In the genomic region with DNA sequence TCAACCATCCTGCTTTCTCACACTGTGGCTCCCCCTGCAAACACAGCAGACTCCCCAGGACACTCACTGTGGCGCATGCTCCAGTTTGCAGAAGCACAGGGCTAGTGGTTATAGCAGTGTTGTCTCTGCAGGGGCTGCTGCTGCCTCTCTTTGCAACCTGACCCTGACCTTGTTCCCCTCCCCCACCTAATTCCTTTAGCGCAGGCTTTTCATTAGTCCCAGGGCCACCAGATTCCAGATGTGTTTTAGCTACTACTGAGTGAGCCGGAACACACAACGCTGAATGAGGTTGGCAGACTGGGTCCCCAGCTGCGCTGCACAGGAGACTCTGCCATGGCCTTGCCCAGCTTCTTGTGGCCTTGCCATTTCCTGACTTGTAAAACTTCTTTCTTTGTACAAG, we compare ENCODE assay signal across 24 mouse cellular contexts. TPM values are rescaled to one million over a fixed set of nuclear protein-coding genes. Genes with fewer than 3 reads are reported as not detected.
DNase-seq lines count a peak whose midpoint lies in the region; ATAC-seq lines count a peak whose summit lies in the region.
"Had no signal": no experiment of that assay in that cellular context is flagged by ENCODE, and none has a peak within 500 bp of the region (broad histone marks: within the 10 kb centered on the region; RNA-seq: fewer than 3 reads in every experiment).

No protein-coding gene starts in this region.

- peak; percentile 83; the same call in 1 of the 2 replicates for ATAC-seq in embryonic facial prominence, embryonic 11.5 days (replicated peaks; ENCODE audit: insufficient number of reproducible peaks, low FRiP score, low TSS enrichment, low read depth)
- ATAC-seq in inflammation-experienced regulatory T-cells, adult 6 months: no peak
- ATAC-seq: forebrain, embryonic 16.5 days; lung, postnatal 0 days had no signal

- no peak overlapping the region for H3K9ac ChIP-seq in embryonic facial prominence, embryonic 11.5 days (replicated peaks; ENCODE audit: low read length)
- H3K9ac ChIP-seq: heart, embryonic 15.5 days; liver, embryonic 14.5 days had no signal

- intact Hi-C loops in gastrocnemius, postnatal 14 days (cut with DNase I; ENCODE audit: low total_unique reads): loop anchor here (5.0 kb wide), 1 partner anchor 254 kb away; no protein-coding TSS in a partner anchor

- H3K36me3 ChIP-seq in embryonic facial prominence, embryonic 11.5 days (replicated peaks; ENCODE audit: control insufficient read depth, insufficient read depth, low read depth, low read length): no peaks in the 10 kb centered on the region
- H3K36me3 ChIP-seq: G1E; heart, embryonic 15.5 days had no signal

- H3K4me2 ChIP-seq in embryonic facial prominence, embryonic 11.5 days (ENCODE audit: low read depth, low read length): no peak overlapping the region
- H3K4me2 ChIP-seq: heart, embryonic 15.5 days had no signal

- H3K4me3 ChIP-seq in embryonic facial prominence, embryonic 11.5 days (ENCODE audit: low read depth, low read length): no peak overlapping the region
- H3K4me3 ChIP-seq: heart, adult 2 months; heart, embryonic 15.5 days had no signal

- H3K9me3 ChIP-seq in embryonic facial prominence, embryonic 11.5 days (replicated peaks; ENCODE audit: control insufficient read depth, low read length): no peaks in the 10 kb centered on the region
- H3K9me3 ChIP-seq: heart, embryonic 15.5 days had no signal

- peak; percentile 28 for DNase-seq in retina, embryonic 14.5 days (ENCODE audit: low spot score)
- no peak for DNase-seq in retina, postnatal 1 day
- peak; percentile 87 for DNase-seq in embryo, embryonic 10.5 days (ENCODE audit: low spot score)
- peak; percentile 90 for DNase-seq in embryonic facial prominence, embryonic 11.5 days (ENCODE audit: low spot score)
- DNase-seq in mesoderm, embryonic 11.5 days (ENCODE audit: low read depth, low spot score): peak; percentile 70
- no peak for DNase-seq in gastrocnemius, postnatal 14 days
- DNase-seq: adrenal gland, postnatal 10 days; cerebellum, adult 18-20 months; cerebellum, postnatal 36 days; gastrocnemius, postnatal 10 days; heart, adult 2 months; kidney, adult 11 months; left cerebral cortex, postnatal 4 days; right cerebral cortex, postnatal 4 days had no signal

- no peak overlapping the region; the same call in 1 of the 2 replicates for H3K27ac ChIP-seq in embryonic facial prominence, embryonic 11.5 days (replicated peaks; ENCODE audit: low read depth, low read length)
- H3K27ac ChIP-seq: heart, adult 2 months; heart, embryonic 15.5 days; kidney, postnatal 0 days; liver, embryonic 14.5 days had no signal

- 9% methylated on average over 5 of the region's 5 CpGs for WGBS in embryonic facial prominence, embryonic 11.5 days

- H3K4me1 ChIP-seq in embryonic facial prominence, embryonic 11.5 days (ENCODE audit: control insufficient read depth, insufficient read depth, low read length): no peaks in the 10 kb centered on the region; the same call in 1 of the 2 replicates
- H3K4me1 ChIP-seq: heart, embryonic 15.5 days had no signal

- H3K27me3 ChIP-seq in embryonic facial prominence, embryonic 11.5 days (ENCODE audit: control insufficient read depth, insufficient read depth, low read length): no peaks in the 10 kb centered on the region
- H3K27me3 ChIP-seq: heart, embryonic 15.5 days had no signal

RNA-seq across cellular contexts. Expression of a gene that starts 46.5 kb away (rescaled TPM):
- polyA plus RNA-seq in embryonic facial prominence, embryonic 11.5 days (2014; fragmentation: Nextera tagmentation; extraction: Ambion mirVana): 0.21 TPM in 1 of 2 replicates, not detected in the other
- not detected for polyA plus RNA-seq in inflammation-experienced regulatory T-cells, adult 6 months (2017; shearing (Covaris generic))
- under 1 TPM in 1 of 2 experiments, not detected in 1; 0.16 TPM for total RNA-seq in gastrocnemius, postnatal 14 days (2021)
- total RNA-seq: heart, adult 2 months; hematopoietic stem cell, adult 5-6 weeks; megakaryocyte progenitor cell, adult 5-6 weeks had no signal
- polyA plus RNA-seq: G1E; heart, adult 2 months; lung, postnatal 0 days; neural tube, embryonic 14.5 days had no signal

RNA-seq across cellular contexts. Expression of a gene that starts 56.6 kb away (rescaled TPM):
- polyA plus RNA-seq in embryonic facial prominence, embryonic 11.5 days (2014; fragmentation: Nextera tagmentation; extraction: Ambion mirVana): 11.7 and 13.9 TPM in 2 replicates
- 100 to 1,000 TPM in 1 of 3 experiments, 10 to 100 TPM in 2; 67.1 to 113 (median 95.6) TPM for polyA plus RNA-seq in inflammation-experienced regulatory T-cells, adult 6 months (2017; shearing (Covaris generic))
- total RNA-seq in gastrocnemius, postnatal 14 days (2021): 1 to 10 TPM; 4.9 to 6.6 TPM
- polyA plus RNA-seq: G1E had no signal

Comparison
In these comparisons a context has a peak if more than half of its experiments do, and no peak if none do; other contexts are left out.
1. DNase-seq: peak in retina, embryonic 14.5 days (single experiment), embryo, embryonic 10.5 days (single experiment), embryonic facial prominence, embryonic 11.5 days (single experiment) and mesoderm, embryonic 11.5 days (single experiment); none in retina, postnatal 1 day (single experiment) and gastrocnemius, postnatal 14 days (single experiment).